Mouse (Mus musculus) midbrain, embryonic 14.5 days (tissue): ENCODE data around the gene Fgf6. TPM values are rescaled to one million over a fixed set of nuclear protein-coding genes. Genes with fewer than 3 reads are reported as not detected.

Source experiments
- ATAC-seq: fragments of 200-750 bp; cut with Nextera tagmentation; 2 replicates; pipeline ENCODE4 v1.8.0; 2017; ENCODE audit warnings: moderate number of reproducible peaks, moderate library complexity; ENCODE audit not compliant: low FRiP score, low TSS enrichment
- DNase-seq: peaks from one replicate; pipeline ENCODE4 v3.0.0-alpha.2; 2015
- H3K27ac ChIP-seq: fragments of 300-500 bp; sonication (generic); replicated peaks from 2 replicates; pipeline ENCODE4 v1.5.1; 2014; ENCODE audit warnings: mild to moderate bottlenecking, low read depth, low read length, moderate library complexity
- H3K27me3 ChIP-seq: fragments of 300-500 bp; sonication (generic); 2 replicates; pipeline ENCODE4 v1.6.1; 2014; ENCODE audit warnings: low read length, control low read depth, mixed read lengths; ENCODE audit not compliant: control insufficient read depth, insufficient read depth
- H3K36me3 ChIP-seq: fragments of 300-500 bp; sonication (generic); 2 replicates; pipeline ENCODE4 v1.6.1; 2014; ENCODE audit warnings: low read length, control low read depth; ENCODE audit not compliant: control insufficient read depth, insufficient read depth
- H3K4me1 ChIP-seq: fragments of 300-500 bp; sonication (generic); 2 replicates; pipeline ENCODE4 v1.6.1; 2014; ENCODE audit warnings: mild to moderate bottlenecking, antibody characterized with exemption, low read length, control low read depth; ENCODE audit not compliant: control insufficient read depth, insufficient read depth
- H3K4me2 ChIP-seq: fragments of 300-500 bp; sonication (generic); 2 replicates; pipeline ENCODE4 v1.6.1; 2014; ENCODE audit warnings: mild to moderate bottlenecking, low read length, moderate library complexity
- H3K4me3 ChIP-seq: fragments of 300-500 bp; sonication (generic); replicated peaks from 2 replicates; pipeline ENCODE4 v1.5.1; 2014; ENCODE audit warnings: low read depth, low read length
- H3K9ac ChIP-seq: fragments of 300-500 bp; sonication (generic); replicated peaks from 2 replicates; pipeline ENCODE4 v1.6.1; 2014; ENCODE audit warnings: mild to moderate bottlenecking, low read length, moderate library complexity
- H3K9me3 ChIP-seq: fragments of 300-500 bp; sonication (generic); 2 replicates; pipeline ENCODE4 v1.6.1; 2016; ENCODE audit warnings: low read length, control low read depth, mixed read lengths; ENCODE audit not compliant: control insufficient read depth
- WGBS: fragments of 180-500 bp; shearing (Covaris S2); extraction: QIAGEN DNeasy Blood & Tissue Kit; methylation state at CpG from one replicate; pipeline ENCODE4 v1.1.7; 2014; 5-methylcytosine and 5-hydroxymethylcytosine counted together
- polyA plus RNA-seq: library from polyadenylated mRNA; unstranded; fragments of >200 nt; fragmentation: Nextera tagmentation; extraction: Ambion mirVana; gene quantifications from 2 replicates; pipeline ENCODE4 v1.2.1, GENCODE M21; 2014

Fgf6 gene
- polyA plus RNA-seq, 1 experiment from 2014 or later = not detected

GRCm38 (mm10) chr6:127059975-127060374 is 44.6 kb downstream of the Fgf6 start:
- WGBS = 78% methylated on average over 4 of the region's 4 CpGs

GRCm38 (mm10) chr6:127063915-127064314 is 48.5 kb downstream of the Fgf6 start:
- no peak for DNase-seq
- ATAC-seq = no peak
- H3K9me3 ChIP-seq = no peaks in the 10 kb centered on the region
- no peak overlapping the region for H3K4me2 ChIP-seq
- no peak overlapping the region for H3K4me3 ChIP-seq
- no peak overlapping the region for H3K9ac ChIP-seq
- H3K36me3 ChIP-seq = no peaks in the 10 kb centered on the region
- WGBS = 84% methylated on average over 3 of the region's 3 CpGs
- H3K4me1 ChIP-seq = 0 out of 2 replicates have a peak, but pooled peaks cover 7% of the 10 kb centered on the region
- H3K27ac ChIP-seq = no peak overlapping the region
- no peaks in the 10 kb centered on the region for H3K27me3 ChIP-seq

More at GRCm38 (mm10) chr6:127059975-127060374, 44.6 kb downstream of the Fgf6 start:
- Histone ChIP-seq H3K4me1 (0 out of 2 replicates have a peak, but pooled peaks cover 7% of the 10 kb centered on the region), H3K4me3 (no peak overlapping the region), H3K9me3 (no peaks in the 10 kb centered on the region), H3K4me2 (no peak overlapping the region), H3K9ac (no peak overlapping the region), H3K27ac (no peak overlapping the region), H3K27me3 (no peaks in the 10 kb centered on the region), H3K36me3 (no peaks in the 10 kb centered on the region)
- no peak for DNase-seq
- no peak for ATAC-seq

DNA sequence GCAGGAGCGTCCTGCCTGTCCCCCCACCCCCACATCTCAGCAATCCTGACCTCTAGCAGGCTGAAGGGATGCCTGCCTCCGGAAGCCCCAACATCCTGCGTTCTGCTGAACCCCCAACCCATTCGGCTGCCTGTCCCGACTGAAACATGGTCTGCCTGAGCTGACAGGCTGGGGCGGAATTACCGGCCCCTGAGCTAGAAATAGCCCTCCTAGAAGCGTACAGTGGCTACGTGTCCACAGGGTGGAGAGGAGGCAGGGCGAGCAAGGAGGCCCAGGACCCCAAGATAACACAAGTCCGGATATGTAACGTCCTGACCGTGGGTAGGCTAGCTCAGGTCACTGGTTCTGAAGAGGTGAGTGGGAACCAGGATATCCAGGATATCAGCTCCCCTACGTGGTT is 49.4 kb downstream of the Fgf6 start:
- Histone ChIP-seq H3K4me2 (peak overlapping the region; percentile 35), H3K27ac (no peak overlapping the region), H3K9me3 (no peaks in the 10 kb centered on the region), H3K4me3 (0 out of 2 replicates have a peak overlapping the region, but pooled peaks have one; percentile 5), H3K9ac (peak overlapping the region; percentile 36; the same call in 1 of the 2 replicates), H3K36me3 (no peaks in the 10 kb centered on the region), H3K27me3 (no peaks in the 10 kb centered on the region), H3K4me1 (0 out of 2 replicates have a peak, but pooled peaks cover 7% of the 10 kb centered on the region)
- DNase-seq (peak; percentile 12), ATAC-seq (no peak)
- WGBS = 8% methylated on average over 14 of the region's 14 CpGs

DNA sequence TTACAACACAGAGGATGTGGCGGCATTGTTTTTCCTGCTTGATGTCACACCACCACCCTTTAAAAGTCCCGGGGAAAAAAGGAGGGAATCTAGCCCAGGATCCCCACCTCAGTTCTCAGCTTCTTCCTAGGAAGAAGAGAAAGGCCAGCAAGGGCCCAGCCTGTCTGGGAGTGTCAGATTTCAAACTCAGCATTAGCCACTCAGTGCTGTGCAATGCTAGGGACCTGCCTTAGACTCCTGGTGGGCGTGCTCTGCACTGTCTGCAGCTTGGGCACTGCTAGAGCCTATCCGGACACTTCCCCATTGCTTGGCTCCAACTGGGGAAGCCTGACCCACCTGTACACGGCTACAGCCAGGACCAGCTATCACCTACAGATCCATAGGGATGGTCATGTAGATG is 57.4 kb downstream of the Fgf6 start, which contains the start of gene Fgf23:
Gene Fgf23, plus strand, starts transcription at position 86 of the 400 bp plus-strand sequence.
- Histone ChIP-seq H3K36me3 (no peaks in the 10 kb centered on the region), H3K9me3 (no peaks in the 10 kb centered on the region), H3K9ac (no peak within 1 kb of the TSS), H3K4me3 (no peak within 1 kb of the TSS), H3K27ac (no peak within 1 kb of the TSS), H3K27me3 (no peaks in the 10 kb centered on the region), H3K4me1 (no peaks in the 10 kb centered on the region), H3K4me2 (no peak within 1 kb of the TSS)
- DNase-seq (no peak), ATAC-seq (no peak)
- 10% methylated on average over 5 of the region's 5 CpGs for WGBS

Other genes with a start within 250 kb of the Fgf6 start
- gene Ndufa9, start 166.4 kb upstream of the Fgf6 start, polyA plus RNA-seq = 170 and 174 TPM in 2 replicates
- gene Akap3, start 162.5 kb upstream of the Fgf6 start, polyA plus RNA-seq = 0.07 and 0.09 TPM in 2 replicates
- not detected in 2 replicates for gene Dyrk4, start 93.7 kb upstream of the Fgf6 start, polyA plus RNA-seq
- 13.2 and 14.8 TPM in 2 replicates for gene Rad51ap1, start 76.0 kb upstream of the Fgf6 start, polyA plus RNA-seq
- 28.6 and 34.8 TPM in 2 replicates for gene D6Wsu163e, start 75.6 kb upstream of the Fgf6 start, polyA plus RNA-seq
- gene Fgf23, start 57.3 kb downstream of the Fgf6 start, polyA plus RNA-seq = 0.18 TPM in 1 of 2 replicates, not detected in the other
- gene Tigar, start 94.0 kb downstream of the Fgf6 start, polyA plus RNA-seq = 5.0 and 6.5 TPM in 2 replicates
- 252 and 477 TPM in 2 replicates for gene Ccnd2, start 136.6 kb downstream of the Fgf6 start, polyA plus RNA-seq